In genomic region chr6:17027572-17027971, GRCm38 (mm10) we compare ENCODE assay signal across 7 mouse cellular contexts. TPM values are rescaled to one million over a fixed set of nuclear protein-coding genes. Genes with fewer than 3 reads are reported as not detected.
A peak's percentile ranks its signal among the peaks of the same experiment; 100 is the strongest.
DNase-seq lines count a peak whose midpoint lies in the region.

No protein-coding gene starts in this region.

- intact Hi-C loops in left cerebral cortex, postnatal 14 days (cut with DNase I), result loop anchor here (1.0 to 5.0 kb wide), 3 partner anchors 60 to 565 kb away; no protein-coding TSS in a partner anchor
- intact Hi-C loops in gastrocnemius, postnatal 36 days (cut with DNase I), result loop anchor here (5.0 kb wide), 1 partner anchor 330 kb away; no protein-coding TSS in a partner anchor

- peak; percentile 33 to 44 for DNase-seq in left cerebral cortex, postnatal 14 days (ENCODE audit: low spot score in 2 of 2)
- no peak for DNase-seq in left cerebral cortex, adult 8-10 months (ENCODE audit: low spot score in 2 of 2)
- peak; percentile 50 for DNase-seq in ES-CJ7 (ENCODE audit: low read depth, low spot score)
- peak; percentile 67 for DNase-seq in brain, adult 2 months (ENCODE audit: low read depth, low spot score)
- DNase-seq in lung, postnatal 10 days, result peak; percentile 42
- no peak for DNase-seq in frontal cortex, postnatal 10 days (ENCODE audit: low spot score in 2 of 2)
- DNase-seq in gastrocnemius, postnatal 36 days, result no peak

RNA-seq across cellular contexts. Expression of gene Tes, which starts 37.4 kb away (rescaled TPM):
- total RNA-seq in left cerebral cortex, postnatal 14 days (2021), result 1 to 10 TPM; 4.3 to 4.4 TPM
- 1 to 10 TPM; 2.9 to 4.3 (median 3.6) TPM for total RNA-seq in left cerebral cortex, adult 8-10 months (2022)
- 1 to 10 TPM; 1.2 to 1.6 TPM for total RNA-seq in gastrocnemius, postnatal 36 days (2021)

Comparison
In these comparisons a context has a peak if more than half of its experiments do, and no peak if none do; other contexts are left out.
1. DNase-seq: peak in left cerebral cortex, postnatal 14 days (2 of 2), ES-CJ7 (single experiment), brain, adult 2 months (single experiment) and lung, postnatal 10 days (single experiment); none in left cerebral cortex, adult 8-10 months (0 of 2), frontal cortex, postnatal 10 days (0 of 2) and gastrocnemius, postnatal 36 days (0 of 2).